Mouse (Mus musculus) embryonic fibroblast, embryonic 13.5 days (primary cell): ENCODE results near the gene Acvr2a.

ENCODE experiments used
- CTCF ChIP-seq: IDR thresholded peaks from 2 replicates; pipeline ENCODE4 v1.5.1; 2011; ENCODE audit warnings: mild to moderate bottlenecking, control low read depth, low read length, moderate library complexity, borderline replicate concordance; ENCODE audit not compliant: insufficient read depth
- POLR2A ChIP-seq: IDR thresholded peaks from 2 replicates; pipeline ENCODE4 v1.6.1; 2011; ENCODE audit warnings: low read depth, mild to moderate bottlenecking, control low read depth, low read length, moderate library complexity

DNA sequence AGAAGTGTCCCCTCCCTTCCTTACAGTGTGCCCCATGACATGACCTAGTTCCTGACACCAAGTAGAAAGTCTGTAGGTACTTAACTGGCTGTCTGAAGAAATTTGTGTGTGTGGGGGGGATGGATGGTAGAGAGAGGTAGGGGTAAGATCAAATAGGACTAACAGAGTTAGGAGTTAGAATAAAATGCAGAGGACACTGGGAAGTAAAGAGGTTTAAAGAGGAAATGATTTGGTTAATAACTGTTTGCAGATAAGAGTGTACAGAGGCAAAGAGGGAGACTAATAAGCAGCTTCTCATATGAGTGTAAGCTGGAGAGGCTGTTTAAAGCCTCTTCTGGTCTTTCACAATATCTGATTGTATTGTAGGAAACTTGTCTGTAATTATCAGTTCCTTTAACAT lies 12.5 kb downstream of the Acvr2a start:
- no peak for TF ChIP-seq CTCF
- TF ChIP-seq POLR2A, result no peak
